Mouse (Mus musculus): ENCODE measurements around the gene Pak7. TPM values are rescaled to one million over a fixed set of nuclear protein-coding genes. Genes with fewer than 3 reads are reported as not detected.

Gene Pak7
- polyA plus RNA-seq, 1 experiment, result not detected

- Histone ChIP-seq H3K27ac (replicated peaks; ENCODE audit: low read depth, low read length) (no peak overlapping the region), H3K4me3 (ENCODE audit: insufficient read depth, low read depth, low read length) (no peak overlapping the region), H3K4me1 (ENCODE audit: control insufficient read depth, insufficient read depth, insufficient read length, low read length) (no peaks in the 10 kb centered on the region)
Measured at GRCm38 (mm10) chr2:136113374-136113773, 274.4 kb downstream of the Pak7 start.

GRCm38 (mm10) chr2:136109038-136109363 lies 278.8 kb downstream of the Pak7 start:
- H3K27ac ChIP-seq (replicated peaks; ENCODE audit: low read depth, low read length), result no peak overlapping the region
- H3K4me3 ChIP-seq (ENCODE audit: insufficient read depth, low read depth, low read length), result no peak overlapping the region
- no peaks in the 10 kb centered on the region for H3K4me1 ChIP-seq (ENCODE audit: control insufficient read depth, insufficient read depth, insufficient read length, low read length)

GRCm38 (mm10) chr2:136108124-136109037 lies 279.4 kb downstream of the Pak7 start:
- Histone ChIP-seq H3K4me3 (ENCODE audit: insufficient read depth, low read depth, low read length) (no peak overlapping the region), H3K27ac (replicated peaks; ENCODE audit: low read depth, low read length) (no peak overlapping the region), H3K4me1 (ENCODE audit: control insufficient read depth, insufficient read depth, insufficient read length, low read length) (no peaks in the 10 kb centered on the region)

GRCm38 (mm10) chr2:136107597-136107996 lies 280.2 kb downstream of the Pak7 start:
- H3K4me3 ChIP-seq (ENCODE audit: insufficient read depth, low read depth, low read length), result no peak overlapping the region
- H3K27ac ChIP-seq (replicated peaks; ENCODE audit: low read depth, low read length), result no peak overlapping the region
- H3K4me1 ChIP-seq (ENCODE audit: control insufficient read depth, insufficient read depth, insufficient read length, low read length), result no peaks in the 10 kb centered on the region

- H3K4me3 ChIP-seq (ENCODE audit: insufficient read depth, low read depth, low read length), result no peak overlapping the region
- H3K27ac ChIP-seq (replicated peaks; ENCODE audit: low read depth, low read length), result no peak overlapping the region
- H3K4me1 ChIP-seq (ENCODE audit: control insufficient read depth, insufficient read depth, insufficient read length, low read length), result no peaks in the 10 kb centered on the region
Measured at GRCm38 (mm10) chr2:136097143-136097542, 290.6 kb downstream of the Pak7 start.

- H3K27ac ChIP-seq (replicated peaks; ENCODE audit: low read depth, low read length), result no peak overlapping the region
- no peak overlapping the region for H3K4me3 ChIP-seq (ENCODE audit: insufficient read depth, low read depth, low read length)
- H3K4me1 ChIP-seq (ENCODE audit: control insufficient read depth, insufficient read depth, insufficient read length, low read length), result no peaks in the 10 kb centered on the region
Measured at GRCm38 (mm10) chr2:136095978-136096377, 291.8 kb downstream of the Pak7 start.

- H3K27ac ChIP-seq (replicated peaks; ENCODE audit: low read depth, low read length), result no peak overlapping the region
- H3K4me3 ChIP-seq (ENCODE audit: insufficient read depth, low read depth, low read length), result no peak overlapping the region
- H3K4me1 ChIP-seq (ENCODE audit: control insufficient read depth, insufficient read depth, insufficient read length, low read length), result no peaks in the 10 kb centered on the region
Measured at GRCm38 (mm10) chr2:136064356-136064755, 323.4 kb downstream of the Pak7 start.

GRCm38 (mm10) chr2:136059029-136059669 lies 328.6 kb downstream of the Pak7 start:
- Histone ChIP-seq H3K4me1 (ENCODE audit: control insufficient read depth, insufficient read depth, insufficient read length, low read length) (no peaks in the 10 kb centered on the region), H3K4me3 (ENCODE audit: insufficient read depth, low read depth, low read length) (no peak overlapping the region), H3K27ac (replicated peaks; ENCODE audit: low read depth, low read length) (no peak overlapping the region)

GRCm38 (mm10) chr2:136058398-136058797 lies 329.4 kb downstream of the Pak7 start:
- H3K4me3 ChIP-seq (ENCODE audit: insufficient read depth, low read depth, low read length), result no peak overlapping the region

GRCm38 (mm10) chr2:136057861-136058331 lies 329.9 kb downstream of the Pak7 start:
- H3K27ac ChIP-seq (replicated peaks; ENCODE audit: low read depth, low read length), result no peak overlapping the region
- H3K4me3 ChIP-seq (ENCODE audit: insufficient read depth, low read depth, low read length), result no peak overlapping the region
- no peaks in the 10 kb centered on the region for H3K4me1 ChIP-seq (ENCODE audit: control insufficient read depth, insufficient read depth, insufficient read length, low read length)

More at GRCm38 (mm10) chr2:136058398-136058797, 329.4 kb downstream of the Pak7 start:
- H3K27ac ChIP-seq (replicated peaks; ENCODE audit: low read depth, low read length), result no peak overlapping the region
- H3K4me1 ChIP-seq (ENCODE audit: control insufficient read depth, insufficient read depth, insufficient read length, low read length), result no peaks in the 10 kb centered on the region

GRCm38 (mm10) chr2:136051688-136052289 lies 336.0 kb downstream of the Pak7 start, which contains the start of gene Lamp5:
Gene Lamp5 (plus strand): TSS chr2:136052239.
- H3K4me3 ChIP-seq (ENCODE audit: insufficient read depth, low read depth, low read length), result no peak within 1 kb of the TSS
- no peak within 1 kb of the TSS for H3K27ac ChIP-seq (replicated peaks; ENCODE audit: low read depth, low read length)
- no peaks in the 10 kb centered on the region for H3K4me1 ChIP-seq (ENCODE audit: control insufficient read depth, insufficient read depth, insufficient read length, low read length)

- no peak overlapping the region for H3K4me3 ChIP-seq (ENCODE audit: insufficient read depth, low read depth, low read length)
- no peaks in the 10 kb centered on the region for H3K4me1 ChIP-seq (ENCODE audit: control insufficient read depth, insufficient read depth, insufficient read length, low read length)
- H3K27ac ChIP-seq (replicated peaks; ENCODE audit: low read depth, low read length), result no peak overlapping the region
Measured at GRCm38 (mm10) chr2:136050793-136051615, 336.8 kb downstream of the Pak7 start.

GRCm38 (mm10) chr2:136048464-136048863 lies 339.3 kb downstream of the Pak7 start:
- Histone ChIP-seq H3K4me3 (ENCODE audit: insufficient read depth, low read depth, low read length) (no peak overlapping the region), H3K4me1 (ENCODE audit: control insufficient read depth, insufficient read depth, insufficient read length, low read length) (no peaks in the 10 kb centered on the region), H3K27ac (replicated peaks; ENCODE audit: low read depth, low read length) (no peak overlapping the region)

All from brown adipose tissue, adult 24 weeks (tissue).